In the genomic region with DNA sequence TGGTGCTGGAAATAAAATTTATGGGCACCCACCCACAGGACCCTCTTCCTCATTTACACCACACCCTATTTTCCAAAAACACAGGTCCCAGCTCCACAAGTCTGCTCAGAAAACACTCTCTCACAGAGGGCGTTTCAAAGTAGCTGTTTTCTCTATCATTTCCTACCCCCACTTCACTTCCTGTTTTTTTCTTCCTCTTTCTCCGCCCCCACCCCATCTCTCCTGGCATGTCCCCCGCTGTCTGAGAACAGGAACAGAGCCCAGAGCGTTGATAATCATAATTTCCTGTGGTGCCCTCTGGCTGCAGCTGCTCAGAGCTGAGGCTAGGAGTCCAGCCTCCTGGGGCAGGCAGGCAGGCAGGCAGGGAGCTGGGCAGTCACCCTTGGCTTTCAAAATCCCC, we compare ENCODE assay signal across 8 mouse cellular contexts. TPM values are rescaled to one million over a fixed set of nuclear protein-coding genes. Genes with fewer than 3 reads are reported as not detected.
DNase-seq lines count a peak whose midpoint lies in the region; ATAC-seq and TF ChIP-seq lines count a peak whose summit lies in the region.

No protein-coding gene starts in this region.

- TF ChIP-seq POLR2A in liver, adult 2 months (IDR thresholded peaks at IDR 0.05; ENCODE audit: extremely low read depth, insufficient read depth, low read length), result no peak

- H3K27me3 ChIP-seq in heart, embryonic 10.5 days (ENCODE audit: insufficient read depth, poor library complexity, severe bottlenecking), result no peaks in the 10 kb centered on the region
- H3K27me3 ChIP-seq in liver, adult 2 months (ENCODE audit: control insufficient read depth, insufficient read depth, low read length), result no peaks in the 10 kb centered on the region
- no peaks in the 10 kb centered on the region for H3K27me3 ChIP-seq in forebrain, embryonic 13.5 days

- H3K27ac ChIP-seq in heart, embryonic 10.5 days, result peak overlapping the region; percentile 73
- H3K27ac ChIP-seq in liver, adult 2 months (replicated peaks; ENCODE audit: insufficient read depth, low read depth, low read length), result peak overlapping the region; percentile 65
- no peak overlapping the region for H3K27ac ChIP-seq in forebrain, embryonic 13.5 days

- H3K9me3 ChIP-seq in heart, embryonic 10.5 days, result no peaks in the 10 kb centered on the region
- no peaks in the 10 kb centered on the region for H3K9me3 ChIP-seq in forebrain, embryonic 13.5 days (replicated peaks)

- peak; percentile 16 for DNase-seq in ovary, adult 18-20 months (ENCODE audit: low spot score)
- DNase-seq in ovary, postnatal 14 days (ENCODE audit: low spot score), result no peak
- no peak for DNase-seq in heart, embryonic 10.5 days (ENCODE audit: low spot score)
- DNase-seq in liver, adult 2 months (ENCODE audit: extremely low read depth, low read depth, low spot score), result no peak
- DNase-seq in natural killer cell, adult 2 months (ENCODE audit: low spot score in 2 of 2), result peak; percentile 48 to 76
- DNase-seq in adipocyte (ENCODE audit: low spot score), result no peak
- DNase-seq in neural tube, embryonic 10.5 days (ENCODE audit: extremely low spot score, low spot score), result no peak

- peak; percentile 45 for TF ChIP-seq CTCF in liver, adult 2 months (IDR thresholded peaks at IDR 0.05; ENCODE audit: low read depth, low read length)

- WGBS in heart, embryonic 10.5 days, result 35% methylated on average over 4 of the region's 4 CpGs
- 55% methylated on average over 4 of the region's 4 CpGs for WGBS in liver, adult 2 months
- WGBS in forebrain, embryonic 13.5 days, result 73% methylated on average over 4 of the region's 4 CpGs

- H3K4me3 ChIP-seq in heart, embryonic 10.5 days, result no peak overlapping the region
- H3K4me3 ChIP-seq in liver, adult 2 months (ENCODE audit: insufficient read depth, low read depth, low read length), result no peak overlapping the region
- H3K4me3 ChIP-seq in forebrain, embryonic 13.5 days, result no peak overlapping the region

- H3K36me3 ChIP-seq in heart, embryonic 10.5 days, result peaks cover 9% of the 10 kb centered on the region; the same call in 1 of the 2 replicates
- H3K36me3 ChIP-seq in liver, adult 2 months (ENCODE audit: control insufficient read depth, insufficient read depth, low read length), result no peaks in the 10 kb centered on the region
- 0 out of 2 replicates have a peak, but pooled peaks cover 6% of the 10 kb centered on the region for H3K36me3 ChIP-seq in forebrain, embryonic 13.5 days (ENCODE audit: poor library complexity, severe bottlenecking)

- no peak overlapping the region for H3K9ac ChIP-seq in liver, adult 2 months (ENCODE audit: low read depth, low read length)
- no peak overlapping the region for H3K9ac ChIP-seq in forebrain, embryonic 13.5 days

- no peak overlapping the region for H3K4me2 ChIP-seq in forebrain, embryonic 13.5 days

- H3K4me1 ChIP-seq in heart, embryonic 10.5 days, result peaks cover 52% of the 10 kb centered on the region
- H3K4me1 ChIP-seq in liver, adult 2 months (ENCODE audit: control insufficient read depth, insufficient read depth, low read length), result peaks cover 4% of the 10 kb centered on the region
- peaks cover 5% of the 10 kb centered on the region; the same call in 1 of the 2 replicates for H3K4me1 ChIP-seq in forebrain, embryonic 13.5 days

- no peak for ATAC-seq in forebrain, embryonic 13.5 days

- no peaks in the 10 kb centered on the region; the same call in 1 of the 2 replicates for H3K79me2 ChIP-seq in liver, adult 2 months (ENCODE audit: control insufficient read depth, insufficient read depth, low read length)

RNA-seq across cellular contexts. Expression of gene Fam49a, which starts 39.9 kb away (rescaled TPM):
- 37.1 and 62.2 TPM in 2 replicates for polyA plus RNA-seq in heart, embryonic 10.5 days (2016; fragmentation: Nextera tagmentation; extraction: Ambion mirVana)
- 2.0 and 3.3 TPM in 2 replicates for total RNA-seq in liver, adult 2 months (2014; rRNA removed)
- polyA plus RNA-seq in liver, adult 2 months (2012; rRNA removed), result 0.65 and 1.7 TPM in 2 replicates
- 45.9 and 55.0 TPM in 2 replicates for polyA plus RNA-seq in forebrain, embryonic 13.5 days (2015; fragmentation: Nextera tagmentation; extraction: Ambion mirVana)

Comparison
In these comparisons a context has a peak if more than half of its experiments do, and no peak if none do; other contexts are left out.
1. DNase-seq: peak in ovary, adult 18-20 months (single experiment) and natural killer cell, adult 2 months (2 of 2); none in ovary, postnatal 14 days (single experiment), heart, embryonic 10.5 days (single experiment), liver, adult 2 months (single experiment), adipocyte (single experiment) and neural tube, embryonic 10.5 days (single experiment).
2. RNA of gene Fam49a, which starts 39.9 kb away (polyA plus RNA-seq): 45.9 to 55.0 TPM in forebrain, embryonic 13.5 days and 37.1 to 62.2 TPM in heart, embryonic 10.5 days; 0.65 to 1.7 TPM in liver, adult 2 months; every median in the first group is over 10 times any median in the second.